Mouse (Mus musculus) ES-CJ7 (cell line): ENCODE measurements around the gene Phf1.

Source experiments
- DNase-seq: peaks from one replicate; pipeline ENCODE4 v3.0.0; 2011; ENCODE audit warnings: low read depth, low spot score

Phf1 gene

DNA sequence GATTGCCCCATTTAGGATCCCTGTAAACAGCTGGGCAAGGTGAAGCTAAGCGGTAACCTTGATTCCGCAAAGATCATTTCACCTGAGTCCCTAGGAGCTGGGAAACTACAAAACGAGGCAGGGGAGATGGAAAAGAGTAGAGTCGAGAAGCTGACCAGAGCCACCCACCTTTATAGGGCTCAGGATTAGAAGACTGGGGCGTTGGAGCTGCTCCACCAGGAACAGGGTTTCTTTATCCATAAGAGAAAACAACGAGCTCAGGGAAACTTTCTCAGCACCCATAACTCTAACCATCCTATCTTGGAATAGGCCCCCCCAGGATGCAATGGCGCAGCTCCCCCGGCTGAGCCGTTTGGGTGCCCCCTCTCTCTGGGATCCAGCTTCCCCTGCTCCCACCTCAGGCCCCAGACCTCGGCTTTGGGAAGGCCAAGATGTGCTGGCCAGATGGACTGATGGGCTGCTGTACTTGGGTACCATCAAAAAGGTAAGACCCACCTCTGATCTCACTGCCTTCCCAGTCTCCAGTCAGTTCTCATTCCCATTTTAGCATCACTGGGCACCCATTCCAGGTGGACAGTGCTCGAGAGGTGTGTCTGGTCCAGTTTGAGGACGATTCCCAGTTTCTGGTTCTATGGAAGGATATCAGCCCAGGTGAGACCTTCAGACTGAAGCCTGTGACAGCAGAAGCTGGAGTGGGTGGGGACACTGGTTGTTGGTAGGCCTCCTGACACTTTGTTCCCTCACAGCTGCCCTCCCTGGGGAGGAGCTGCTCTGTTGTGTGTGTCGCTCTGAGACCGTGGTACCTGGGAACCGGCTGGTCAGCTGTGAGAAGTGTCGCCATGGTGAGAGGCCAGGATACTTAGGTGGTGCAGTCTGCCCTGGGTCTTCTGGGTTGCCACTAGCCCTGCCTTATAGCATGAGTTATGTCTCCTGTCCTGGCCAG lies 1.3 kb downstream of the Phf1 start:
- DNase-seq = no peak

- DNase-seq = no peak
Observed at GRCm38 (mm10) chr17:26935027-26935426, 2.2 kb downstream of the Phf1 start.

DNA sequence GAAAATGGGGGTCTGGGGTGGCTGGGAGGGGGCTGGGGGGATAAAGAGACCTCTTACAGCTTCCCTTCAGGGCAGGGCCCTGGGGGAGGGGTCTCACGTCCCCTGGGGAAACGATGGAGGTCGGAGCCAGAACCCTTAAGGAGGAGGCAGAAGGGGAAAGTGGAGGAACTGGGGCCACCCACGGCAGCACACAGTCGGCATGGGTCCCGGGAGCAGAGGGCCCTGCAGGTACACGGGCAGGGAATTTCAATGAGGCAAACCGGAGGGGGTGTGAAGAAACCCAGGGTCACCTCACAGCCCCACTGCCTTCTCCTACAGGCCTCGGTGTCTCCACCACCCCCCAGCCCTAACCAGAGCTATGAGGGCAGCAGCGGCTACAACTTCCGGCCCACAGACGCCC lies 3.6 kb downstream of the Phf1 start:
- DNase-seq = no peak

GRCm38 (mm10) chr17:26936921-26937695 lies 4.3 kb downstream of the Phf1 start:
- DNase-seq = no peak

- no peak for DNase-seq
Observed at GRCm38 (mm10) chr17:26937883-26938695, 5.2 kb downstream of the Phf1 start.

- DNase-seq = no peak
Observed at GRCm38 (mm10) chr17:26938731-26939130, 5.9 kb downstream of the Phf1 start.

DNA sequence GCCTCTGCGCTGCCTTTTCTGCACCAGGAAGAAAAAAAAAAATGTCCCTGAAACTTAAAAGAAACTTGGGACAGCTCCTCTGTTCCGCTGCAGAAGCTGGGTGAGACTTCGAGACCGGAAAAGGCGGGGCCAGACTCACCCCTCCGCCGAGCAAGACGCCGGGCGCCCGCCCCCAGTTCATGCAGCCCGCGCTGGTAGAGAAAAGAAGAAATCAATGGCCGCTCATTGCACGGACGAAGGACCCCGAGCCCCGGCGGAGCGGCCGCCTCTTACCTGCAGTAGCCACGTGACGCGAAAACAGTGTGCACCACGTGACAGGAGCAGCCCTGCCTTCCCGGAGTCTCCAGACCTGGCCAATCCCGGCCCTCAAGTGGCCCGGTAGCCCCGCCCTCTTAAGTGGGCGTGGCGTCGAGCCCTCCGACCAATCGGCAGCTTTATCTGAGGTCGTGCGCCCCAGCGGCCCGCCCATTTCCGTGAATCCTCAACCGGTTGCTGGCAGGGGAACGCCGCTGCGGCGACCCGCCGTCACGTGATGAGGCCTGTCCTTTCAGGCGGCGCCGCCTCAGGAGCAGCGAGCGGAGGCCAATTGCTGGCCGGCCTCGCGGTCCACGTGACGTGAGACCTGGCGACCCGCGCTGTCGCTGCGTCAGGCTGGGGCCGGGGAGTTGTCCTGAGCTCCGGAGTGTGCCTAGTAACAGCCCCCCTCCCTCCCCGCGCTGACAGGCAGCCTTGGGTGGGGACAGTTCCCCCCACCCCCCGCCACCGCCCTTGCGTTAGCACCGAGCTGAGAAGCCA lies 6.5 kb downstream of the Phf1 start, which contains the start of gene Cuta:
TSS of gene Cuta (minus strand) at position 392 of the 795 bp plus-strand sequence.
- DNase-seq = peak; percentile 99

- DNase-seq = no peak
Observed at GRCm38 (mm10) chr17:26939973-26940300, 7.1 kb downstream of the Phf1 start.

DNA sequence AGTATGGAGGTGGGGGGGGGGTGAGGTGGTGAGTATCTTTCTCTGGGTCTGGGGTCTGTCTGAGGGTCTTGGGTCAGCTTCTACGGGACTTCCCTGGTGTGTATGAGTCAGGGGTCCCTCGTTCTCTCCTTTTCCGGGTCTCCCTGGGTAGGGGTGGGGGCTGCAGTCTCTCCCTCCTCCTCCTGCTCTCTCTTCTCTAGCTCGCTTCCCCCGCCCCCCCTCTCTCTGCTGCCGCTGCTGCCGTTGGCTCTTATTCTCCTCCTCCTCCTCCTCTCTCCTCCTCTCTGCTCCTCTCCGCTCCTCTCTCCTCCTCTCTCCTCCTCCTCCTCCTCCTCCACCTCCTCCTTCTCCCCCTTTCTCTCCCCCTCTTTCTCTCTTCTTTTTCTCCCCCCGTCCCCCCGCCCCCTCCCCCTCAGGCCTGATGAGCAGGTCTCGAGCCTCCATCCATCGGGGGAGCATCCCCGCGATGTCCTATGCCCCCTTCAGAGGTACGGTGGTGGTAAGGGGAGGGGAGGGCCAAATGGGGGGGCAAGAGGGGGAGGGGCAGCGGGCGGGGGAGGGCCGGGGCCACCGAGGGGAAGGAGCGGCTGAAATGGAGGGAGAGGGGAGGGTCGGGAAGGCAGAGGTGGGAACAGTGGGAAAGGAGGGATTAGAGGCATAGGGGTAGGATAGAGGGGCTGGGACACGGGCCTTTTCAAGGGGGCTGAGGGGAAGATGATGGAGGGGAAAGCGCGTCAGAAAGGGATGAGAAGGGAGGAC lies 8.4 kb downstream of the Phf1 start, which contains the start of gene Syngap1:
TSS of gene Syngap1 (plus strand) at position 223 of the 759 bp plus-strand sequence.
- no peak for DNase-seq

DNA sequence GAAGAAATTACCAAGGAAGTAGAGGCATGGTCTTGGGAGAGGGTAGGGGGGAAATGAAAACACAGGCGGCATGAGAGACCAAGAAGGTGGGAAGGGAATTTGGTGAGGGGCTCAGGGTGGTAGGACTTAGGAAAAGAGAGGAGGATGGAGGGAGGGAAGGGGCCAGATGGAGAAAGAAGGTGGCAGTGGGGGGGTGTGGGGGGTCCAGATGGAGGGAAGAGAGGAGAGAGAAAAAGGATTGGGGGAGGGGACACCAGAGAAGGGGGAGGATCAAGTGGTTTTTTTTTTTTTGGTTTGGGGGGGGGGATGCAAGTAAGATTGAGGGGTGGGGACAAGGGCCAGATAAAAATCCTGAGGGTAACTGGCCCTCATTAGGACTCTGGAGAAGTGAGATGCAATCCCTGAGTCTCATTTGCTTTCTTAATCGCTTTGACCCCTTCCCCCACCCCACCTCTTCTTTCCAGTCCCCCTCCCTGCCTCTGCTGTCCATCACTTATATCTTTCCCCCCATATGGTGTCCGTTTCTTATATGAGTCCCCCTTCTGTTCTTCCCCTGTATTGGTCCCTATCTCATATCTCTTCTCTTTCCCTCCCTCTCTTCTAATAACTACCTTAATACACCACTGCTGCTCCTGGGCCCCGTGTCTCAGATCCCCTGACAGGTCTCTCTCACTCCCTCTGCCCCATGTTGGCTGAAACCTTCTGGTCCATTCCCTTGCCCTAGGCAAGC lies 9.2 kb downstream of the Phf1 start:
- no peak for DNase-seq

GRCm38 (mm10) chr17:26945824-26946495 lies 13.1 kb downstream of the Phf1 start:
- DNase-seq = no peak

GRCm38 (mm10) chr17:26946567-26946966 lies 13.7 kb downstream of the Phf1 start:
- peak; percentile 34 for DNase-seq

DNA sequence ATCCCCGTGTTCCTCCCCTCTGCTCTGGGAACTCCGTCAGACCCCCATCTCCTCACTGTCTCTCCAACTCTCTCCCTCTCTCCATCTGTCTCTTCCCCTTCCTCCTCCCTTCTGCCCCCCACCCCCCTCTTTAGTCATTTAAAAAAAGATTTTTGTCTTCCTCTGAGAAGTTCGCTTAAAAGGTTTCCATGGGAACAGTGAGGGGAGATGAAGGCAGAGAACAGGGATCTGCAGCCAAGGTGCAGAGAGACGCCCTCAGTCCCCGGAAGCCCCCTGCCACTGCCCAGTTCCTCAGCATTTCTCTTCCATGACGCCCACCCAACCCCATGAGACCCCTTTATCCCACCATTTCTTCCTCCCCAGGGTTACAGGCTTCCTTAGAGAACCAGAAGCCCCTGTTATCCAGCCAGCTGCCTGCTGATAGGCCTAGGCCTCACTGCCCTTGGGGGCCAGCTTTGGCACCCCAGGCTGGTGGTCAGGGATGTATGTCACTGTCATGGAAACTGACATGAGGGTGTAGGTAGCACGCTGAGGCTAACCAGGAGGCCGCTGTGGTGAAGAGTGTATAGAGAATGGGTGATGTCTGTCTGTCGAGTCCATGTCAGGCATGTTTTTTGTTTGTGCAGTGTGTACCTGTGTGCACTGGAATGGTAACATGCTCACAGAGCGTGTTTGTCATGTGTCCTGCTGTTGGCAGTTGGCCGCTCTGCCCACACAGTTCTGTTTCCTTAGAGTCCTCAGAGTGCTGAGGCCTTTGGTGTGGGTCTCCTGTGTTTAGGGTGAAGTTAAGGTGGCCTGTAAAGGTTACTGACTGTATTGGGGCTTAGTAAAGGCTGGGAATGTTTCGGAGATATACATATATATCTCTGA lies 14.6 kb downstream of the Phf1 start:
- DNase-seq = no peak

- peak; percentile 24 for DNase-seq
Observed at GRCm38 (mm10) chr17:26948316-26949050, 15.6 kb downstream of the Phf1 start.

- peak; percentile 72 for DNase-seq
Observed at GRCm38 (mm10) chr17:26949051-26949577, 16.3 kb downstream of the Phf1 start.

DNA sequence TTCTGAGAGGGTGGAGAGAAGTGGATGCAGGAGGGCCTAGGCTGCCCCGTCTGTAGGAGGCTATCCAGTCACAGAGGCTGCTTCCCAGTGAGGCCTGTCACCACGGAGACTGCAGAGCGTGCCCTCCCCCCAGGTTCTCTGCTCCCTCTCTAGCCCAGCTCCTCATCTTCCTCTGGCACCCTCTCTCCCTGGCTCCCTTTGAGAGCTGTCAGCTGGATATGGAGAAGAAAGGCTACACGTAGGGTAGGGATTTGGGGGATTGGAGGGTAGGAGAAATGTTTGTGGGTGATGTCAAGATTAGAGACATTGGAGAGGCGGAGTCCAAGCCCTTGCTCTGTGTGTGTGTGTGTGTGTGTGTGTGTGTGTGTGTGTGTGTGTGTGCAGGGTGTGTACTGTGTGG lies 17.0 kb downstream of the Phf1 start:
- no peak for DNase-seq
